Mouse (Mus musculus) lung, adult 2 months (tissue): ENCODE data around the gene Acap2.

Experiments
- CTCF ChIP-seq: fragments of 200-500 bp; IDR thresholded peaks from 2 replicates; pipeline ENCODE4 v1.5.1; 2011; ENCODE audit warnings: mild to moderate bottlenecking, low read length, control low read depth; ENCODE audit not compliant: insufficient read depth
- POLR2A ChIP-seq: fragments of 200-500 bp; IDR thresholded peaks from 2 replicates; pipeline ENCODE4 v1.6.1; 2011; ENCODE audit warnings: low read depth, mild to moderate bottlenecking, control low read depth, low read length, borderline replicate concordance; ENCODE audit errors: extremely low read depth

DNA sequence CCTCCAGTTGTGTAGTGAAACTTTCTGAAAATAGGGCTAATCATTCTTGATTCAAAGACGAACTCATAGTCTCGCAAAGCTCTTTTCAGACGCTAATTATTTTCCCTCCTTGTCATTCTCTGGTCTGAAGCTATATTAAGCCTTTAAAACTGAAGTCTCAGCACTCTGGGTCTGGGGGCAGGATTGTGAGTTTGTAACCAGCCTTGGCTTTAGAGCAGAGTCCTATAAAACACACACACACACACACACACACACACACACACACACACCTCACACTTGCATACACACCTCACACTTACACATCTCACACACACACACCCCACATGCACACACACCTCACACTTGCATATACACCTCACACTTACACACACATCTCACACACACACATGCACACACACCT, 33.3 kb upstream of the Acap2 start:
- TF ChIP-seq CTCF (no peak), POLR2A (no peak)
